Mouse (Mus musculus) embryonic fibroblast, embryonic 13.5 days (primary cell): Measurements from ENCODE around the gene Rarres1.

Source experiments
- CTCF ChIP-seq: IDR thresholded peaks from 2 replicates; pipeline ENCODE4 v1.5.1; 2011; ENCODE audit warnings: mild to moderate bottlenecking, control low read depth, low read length, moderate library complexity, borderline replicate concordance; ENCODE audit not compliant: insufficient read depth
- POLR2A ChIP-seq: IDR thresholded peaks from 2 replicates; pipeline ENCODE4 v1.6.1; 2011; ENCODE audit warnings: low read depth, mild to moderate bottlenecking, control low read depth, low read length, moderate library complexity

DNA sequence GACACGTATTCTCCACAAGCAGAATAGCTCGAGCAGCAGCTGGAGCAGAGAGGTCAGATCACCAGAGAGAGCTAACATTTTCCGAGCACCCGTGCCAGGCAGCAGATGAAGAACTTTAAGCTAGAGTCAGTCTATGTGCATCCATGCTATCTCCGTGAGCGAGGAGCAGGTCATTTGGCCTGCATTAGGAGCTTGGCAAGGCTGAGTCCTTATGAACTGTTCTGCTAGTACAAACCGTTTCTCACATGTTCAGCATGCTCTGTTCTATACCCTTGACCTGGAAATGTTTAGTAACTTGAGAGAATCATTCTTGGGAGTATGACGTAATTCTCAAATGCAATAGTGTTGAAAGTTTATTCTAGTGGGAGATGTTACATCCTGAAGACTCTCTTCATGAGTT lies 28.3 kb upstream of the Rarres1 start:
- TF ChIP-seq POLR2A (no peak), CTCF (no peak)
